Mouse (Mus musculus) midbrain, postnatal 0 days (tissue): ENCODE results near the gene Elk3. TPM values are rescaled to one million over a fixed set of nuclear protein-coding genes. Genes with fewer than 3 reads are reported as not detected.

Experiments
- ATAC-seq: fragments of 200-750 bp; cut with Nextera tagmentation; 2 replicates; pipeline ENCODE4 v1.8.0; 2017; ENCODE audit warnings: moderate number of reproducible peaks, mild to moderate bottlenecking, moderate TSS enrichment, moderate library complexity; ENCODE audit not compliant: low FRiP score
- DNase-seq: peaks from one replicate; pipeline ENCODE4 v3.0.0-alpha.2; 2015; ENCODE audit warnings: low spot score
- H3K27ac ChIP-seq: fragments of 300-500 bp; sonication (generic); 2 replicates; pipeline ENCODE4 v1.5.1; 2014; ENCODE audit warnings: low read depth, mild to moderate bottlenecking, low read length, mixed read lengths
- H3K27me3 ChIP-seq: fragments of 300-500 bp; sonication (generic); 2 replicates; pipeline ENCODE4 v1.6.1; 2014; ENCODE audit warnings: low read length, control low read depth, mixed read lengths; ENCODE audit not compliant: insufficient read depth
- H3K36me3 ChIP-seq: fragments of 300-500 bp; sonication (generic); 2 replicates; pipeline ENCODE4 v1.6.1; 2014; ENCODE audit warnings: low read length, control low read depth, mixed read lengths; ENCODE audit not compliant: insufficient read depth
- H3K4me1 ChIP-seq: fragments of 300-500 bp; sonication (generic); 2 replicates; pipeline ENCODE4 v1.6.1; 2014; ENCODE audit warnings: mild to moderate bottlenecking, control low read depth, antibody characterized with exemption, low read length, mixed read lengths; ENCODE audit not compliant: insufficient read depth
- H3K4me2 ChIP-seq: fragments of 300-500 bp; sonication (generic); 2 replicates; pipeline ENCODE4 v1.6.1; 2014; ENCODE audit warnings: low read depth, mild to moderate bottlenecking, low read length, mixed read lengths; ENCODE audit not compliant: poor library complexity, severe bottlenecking
- H3K4me3 ChIP-seq: fragments of 300-500 bp; sonication (generic); 2 replicates; pipeline ENCODE4 v1.5.1; 2014; ENCODE audit warnings: low read depth, mild to moderate bottlenecking, low read length, moderate library complexity
- H3K9ac ChIP-seq: fragments of 300-500 bp; sonication (generic); replicated peaks from 2 replicates; pipeline ENCODE4 v1.6.1; 2014; ENCODE audit warnings: mild to moderate bottlenecking, low read length, moderate library complexity, mixed read lengths; ENCODE audit not compliant: poor library complexity, severe bottlenecking
- H3K9me3 ChIP-seq: fragments of 300-500 bp; sonication (generic); 2 replicates; pipeline ENCODE4 v1.6.1; 2016; ENCODE audit warnings: low read length, control low read depth
- CTCF ChIP-seq: IDR thresholded peaks from 2 replicates; pipeline ENCODE4 v1.5.1; 2016; ENCODE audit warnings: antibody characterized with exemption, mild to moderate bottlenecking
- WGBS: fragments of 180-500 bp; shearing (Covaris S2); extraction: QIAGEN DNeasy Blood & Tissue Kit; methylation state at CpG from one replicate; pipeline ENCODE4 v1.1.7; 2014; 5-methylcytosine and 5-hydroxymethylcytosine counted together
- polyA plus RNA-seq: library from polyadenylated mRNA; unstranded; fragments of >200 nt; fragmentation: Nextera tagmentation; extraction: Ambion mirVana; gene quantifications from 2 replicates; pipeline ENCODE4 v1.2.1, GENCODE M21; 2015
- total RNA-seq: library from RNA; depleted of rRNA; stranded (reverse); fragments of >200 nt; gene quantifications from 2 replicates; pipeline ENCODE4 v1.2.3, GENCODE M21; 2014

The Elk3 gene
- total and polyA plus RNA-seq, 2 experiments from 2014 or later = 6.2 to 6.9 TPM

GRCm38 (mm10) chr10:93274277-93274696 lies 36.6 kb downstream of the Elk3 start:
- WGBS = 75% methylated on average over 2 of the region's 2 CpGs
- Histone ChIP-seq H3K27me3 (no peaks in the 10 kb centered on the region), H3K4me1 (peaks cover 16% of the 10 kb centered on the region; the same call in 1 of the 2 replicates), H3K27ac (no peak overlapping the region), H3K36me3 (no peaks in the 10 kb centered on the region), H3K9me3 (no peaks in the 10 kb centered on the region), H3K4me2 (no peak overlapping the region), H3K4me3 (no peak overlapping the region), H3K9ac (no peak overlapping the region)
- TF ChIP-seq CTCF = peak; percentile 30; the same call in 1 of the 2 replicates
- ATAC-seq = no peak
- no peak for DNase-seq

GRCm38 (mm10) chr10:93272986-93273982 lies 37.7 kb downstream of the Elk3 start:
- Histone ChIP-seq H3K9ac (no peak overlapping the region), H3K27me3 (no peaks in the 10 kb centered on the region), H3K27ac (no peak overlapping the region), H3K4me1 (peaks cover 16% of the 10 kb centered on the region; the same call in 1 of the 2 replicates), H3K9me3 (no peaks in the 10 kb centered on the region), H3K4me2 (no peak overlapping the region), H3K4me3 (no peak overlapping the region), H3K36me3 (no peaks in the 10 kb centered on the region)
- no peak; the same call in 1 of the 2 replicates for TF ChIP-seq CTCF
- DNase-seq = no peak
- ATAC-seq = no peak
- WGBS = 76% methylated on average over 14 of the region's 14 CpGs

DNA sequence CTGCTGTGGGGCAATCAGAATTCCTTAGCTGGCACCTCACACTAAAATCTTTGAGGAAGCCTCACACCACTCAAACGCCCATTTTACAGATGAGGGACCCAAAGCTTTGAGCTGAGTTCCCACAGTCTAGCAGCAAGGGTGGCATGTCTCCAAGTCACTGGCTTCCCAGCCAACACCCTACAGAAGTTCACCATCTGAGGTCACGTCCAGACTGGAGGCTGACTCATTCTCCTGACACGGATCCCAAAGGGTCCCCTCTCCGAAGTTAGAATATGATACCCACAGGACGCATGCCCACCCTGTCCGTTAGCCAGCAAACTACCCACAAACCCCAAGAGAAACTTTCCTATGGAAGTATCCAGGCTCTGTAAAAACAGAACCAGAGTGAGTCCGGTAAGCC lies 39.1 kb downstream of the Elk3 start:
- no peak overlapping the region for H3K4me2 ChIP-seq
- WGBS = 87% methylated on average over 7 of the region's 7 CpGs

GRCm38 (mm10) chr10:93270889-93271460 lies 40.0 kb downstream of the Elk3 start:
- Histone ChIP-seq H3K4me1 (peaks cover 10% of the 10 kb centered on the region; the same call in 1 of the 2 replicates), H3K27me3 (no peaks in the 10 kb centered on the region), H3K27ac (no peak overlapping the region), H3K9me3 (no peaks in the 10 kb centered on the region), H3K4me2 (no peak overlapping the region), H3K9ac (no peak overlapping the region), H3K36me3 (no peaks in the 10 kb centered on the region), H3K4me3 (no peak overlapping the region)
- 93% methylated on average over 6 of the region's 6 CpGs for WGBS
- no peak for ATAC-seq
- DNase-seq = no peak
- no peak for TF ChIP-seq CTCF

More for the DNA sequence above, 39.1 kb downstream of the Elk3 start:
- no peaks in the 10 kb centered on the region for H3K9me3 ChIP-seq
- no peaks in the 10 kb centered on the region for H3K27me3 ChIP-seq
- H3K36me3 ChIP-seq = no peaks in the 10 kb centered on the region
- H3K27ac ChIP-seq = no peak overlapping the region
- TF ChIP-seq CTCF = no peak
- no peak for DNase-seq
- peaks cover 12% of the 10 kb centered on the region; the same call in 1 of the 2 replicates for H3K4me1 ChIP-seq
- no peak for ATAC-seq
- no peak overlapping the region for H3K9ac ChIP-seq
- H3K4me3 ChIP-seq = no peak overlapping the region

- no peaks in the 10 kb centered on the region for H3K27me3 ChIP-seq
- H3K4me2 ChIP-seq = no peak overlapping the region
- no peak overlapping the region for H3K4me3 ChIP-seq
- no peaks in the 10 kb centered on the region for H3K36me3 ChIP-seq
- 70% methylated on average over 4 of the region's 4 CpGs for WGBS
- H3K27ac ChIP-seq = no peak overlapping the region
- no peak for TF ChIP-seq CTCF
- no peak overlapping the region for H3K9ac ChIP-seq
- H3K4me1 ChIP-seq = peaks cover 5% of the 10 kb centered on the region; the same call in 1 of the 2 replicates
- H3K9me3 ChIP-seq = no peaks in the 10 kb centered on the region
- DNase-seq (no peak), ATAC-seq (no peak)
Measured at GRCm38 (mm10) chr10:93269744-93270143, 41.2 kb downstream of the Elk3 start.
